Mouse (Mus musculus): ENCODE measurements around the gene 3110082J24Rik. TPM values are rescaled to one million over a fixed set of nuclear protein-coding genes. Genes with fewer than 3 reads are reported as not detected.
"Not testable (repeated sequence)": the region's sequence is repeated elsewhere in the genome, so short reads cannot be mapped to it uniquely, and the experiment has no call there.

Gene 3110082J24Rik
- total RNA-seq, 2 experiments from 2014 or later: not detected

DNA sequence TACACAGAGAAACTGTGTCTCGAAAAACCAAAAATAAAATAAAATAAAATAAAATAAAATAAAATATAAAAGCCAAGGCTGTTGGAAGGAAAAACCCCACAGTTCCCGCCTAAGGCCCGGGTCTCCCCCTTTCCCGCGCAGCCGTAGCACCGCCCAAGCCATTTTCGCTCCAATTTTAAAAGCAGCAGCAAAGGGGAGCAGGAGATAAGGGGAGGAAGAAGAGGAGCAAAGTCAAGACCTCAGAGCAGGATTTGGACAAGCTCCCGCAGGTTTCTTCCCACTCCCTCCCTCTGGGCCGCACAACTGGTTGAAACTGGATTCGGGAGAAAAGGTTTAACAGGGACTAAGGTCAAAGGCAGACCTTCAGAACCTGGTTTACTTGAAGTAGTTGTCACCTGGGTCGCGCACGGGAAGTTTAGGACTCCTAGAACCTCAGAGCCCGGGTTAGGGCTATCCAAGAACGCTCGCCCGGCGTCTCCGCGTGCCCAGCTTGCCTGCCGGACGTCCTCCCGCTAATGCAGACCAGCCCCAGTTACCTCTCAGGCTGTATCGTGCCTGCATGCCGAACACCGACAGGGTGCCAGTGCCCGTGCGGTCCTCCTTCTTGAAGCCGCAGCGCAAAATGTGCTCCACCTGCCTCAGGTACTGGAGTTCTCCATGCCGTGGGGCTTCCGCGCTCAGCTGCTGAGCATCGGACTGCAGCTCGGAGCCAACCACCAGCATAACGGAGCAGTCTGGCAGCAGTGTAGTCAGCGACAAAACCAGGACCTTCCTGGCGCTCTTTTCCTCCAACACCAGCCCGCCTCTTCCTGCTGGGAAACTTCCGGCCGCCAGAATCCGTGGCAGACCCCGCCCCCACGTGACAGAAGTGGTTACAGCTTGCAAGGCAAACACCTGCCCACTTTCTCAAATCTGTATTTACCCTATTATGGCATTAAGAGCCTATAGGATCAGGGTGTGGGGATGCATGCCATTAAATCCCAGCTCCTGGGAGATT lies 32.8 kb downstream of the 3110082J24Rik start, which contains the start of gene Tyms:
TSS of gene Tyms (minus strand) at position 793 of the 997 bp plus-strand sequence.
- DNase-seq (ENCODE audit: low spot score in 2 of 2): peak; percentile 69 to 73

DNA sequence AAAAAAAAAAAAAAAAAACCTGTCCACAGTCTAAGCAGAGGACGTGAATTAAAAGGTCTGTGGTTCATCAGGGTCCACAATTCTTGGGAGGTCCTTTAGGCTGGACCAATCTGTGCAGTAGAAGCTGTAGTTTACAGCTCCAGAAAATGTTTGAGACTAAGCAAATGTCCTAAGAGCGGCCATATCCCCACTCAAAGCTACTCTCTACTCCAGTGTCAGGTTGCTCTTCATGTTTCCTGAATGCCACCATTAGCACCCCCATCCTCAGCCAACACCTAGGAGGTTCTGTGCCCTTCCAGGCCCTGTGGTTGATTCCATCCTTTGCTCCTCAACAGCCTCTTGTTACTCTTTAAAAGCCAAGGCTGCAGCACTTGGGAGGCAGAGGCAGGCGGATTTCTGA lies 33.5 kb downstream of the 3110082J24Rik start:
- DNase-seq (ENCODE audit: low spot score in 2 of 2): no peak

DNA sequence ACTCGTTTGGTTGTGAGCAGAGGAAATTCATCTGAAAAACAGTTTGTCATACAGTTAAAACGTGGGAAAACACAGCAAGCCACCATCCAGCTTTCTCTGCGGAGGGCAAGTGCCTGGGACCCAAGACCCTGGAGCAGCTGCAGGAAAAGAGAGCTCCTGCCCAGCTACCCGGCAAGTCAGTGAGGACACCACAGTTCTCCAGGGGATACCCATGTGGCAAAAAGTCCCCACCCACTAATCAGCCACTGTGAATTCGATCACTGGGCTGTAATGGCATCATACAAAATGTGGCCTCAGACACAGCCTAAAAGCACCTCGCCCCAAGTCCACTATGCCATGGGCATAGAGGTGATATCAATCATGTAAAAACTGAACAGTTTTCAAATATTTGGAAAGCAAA lies 34.2 kb downstream of the 3110082J24Rik start:
- DNase-seq (ENCODE audit: low spot score in 2 of 2): no peak

DNA sequence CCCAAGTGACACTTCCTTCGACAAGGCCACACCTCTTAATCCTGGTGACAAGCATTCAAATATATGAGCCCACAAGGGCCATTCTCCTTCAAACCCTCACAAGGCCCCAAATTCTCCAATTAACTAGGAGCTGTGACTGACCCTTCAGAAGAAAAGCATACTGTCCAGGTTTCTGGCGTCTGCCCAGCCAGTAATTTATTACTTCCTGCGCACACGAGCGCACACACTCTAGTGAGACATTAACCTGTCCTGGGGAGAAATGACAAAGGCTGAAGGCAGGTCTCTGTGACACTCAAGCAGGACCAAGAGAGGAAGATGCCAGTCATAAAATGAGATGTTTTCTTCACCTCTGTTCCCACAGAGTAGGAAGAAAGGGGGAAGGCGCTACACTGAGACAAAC lies 38.2 kb downstream of the 3110082J24Rik start:
- no peak for DNase-seq (ENCODE audit: low spot score in 2 of 2)

DNA sequence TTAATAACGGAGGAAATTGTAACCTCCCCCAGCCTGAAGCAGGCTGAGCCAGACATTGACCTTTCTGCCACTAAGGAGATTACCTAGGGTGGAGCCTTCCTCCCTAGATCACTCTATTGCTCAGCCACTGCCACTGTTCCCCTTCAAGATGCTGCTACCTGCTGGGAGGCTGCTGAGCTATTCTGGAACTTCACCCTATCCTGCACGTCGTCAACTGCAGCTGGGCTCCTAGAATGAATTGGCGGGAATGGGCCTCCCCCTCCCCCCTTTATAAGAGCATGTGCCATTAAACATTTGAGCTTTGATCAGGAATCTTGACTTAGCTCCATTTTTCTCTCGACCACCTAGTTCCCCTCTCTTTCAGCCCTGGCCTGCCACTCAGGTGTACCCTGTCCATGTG lies 46.3 kb downstream of the 3110082J24Rik start:
- DNase-seq (ENCODE audit: low spot score in 2 of 2): not testable (repeated sequence)

DNA sequence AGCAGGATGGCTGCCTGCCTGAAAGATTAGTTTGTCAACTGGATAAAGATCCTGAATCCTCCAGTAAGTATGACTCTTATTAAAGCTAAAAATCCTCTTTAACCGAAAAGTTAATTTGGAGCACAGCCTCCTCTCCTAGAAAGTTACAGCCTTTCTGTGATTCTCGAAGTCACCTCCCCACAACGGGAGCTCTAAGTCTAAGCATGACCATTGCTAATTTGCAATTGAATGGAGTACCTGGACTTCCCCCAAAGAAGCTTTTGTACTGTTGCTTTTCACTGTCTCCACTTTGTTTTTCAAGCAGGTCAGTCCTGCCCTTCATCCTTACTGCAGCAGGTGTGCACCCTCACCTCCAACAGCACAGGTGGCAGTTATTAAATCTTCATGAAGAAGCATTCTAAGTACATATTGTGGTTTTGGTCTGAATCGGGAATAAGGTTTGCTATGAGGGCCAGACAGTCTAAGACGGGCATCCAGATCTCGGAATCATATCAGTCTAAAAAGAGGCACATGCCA lies 47.6 kb downstream of the 3110082J24Rik start:
- DNase-seq (ENCODE audit: low spot score in 2 of 2): no peak

Other genes starting within 250 kb of the 3110082J24Rik start
- not detected for gene Il6, start 93.0 kb downstream of the 3110082J24Rik start, total RNA-seq (2021)
- gene Tyms, start 32.5 kb downstream of the 3110082J24Rik start, total RNA-seq (2021): 10 to 100 TPM; 13.7 to 13.9 TPM
- gene Garem2, start 925 bp downstream of the 3110082J24Rik start, total RNA-seq (2021): not detected
- 100 to 1,000 TPM; 527 to 755 TPM for gene Hadha, start 49.1 kb upstream of the 3110082J24Rik start, total RNA-seq (2021)
- gene Hadhb, start 49.2 kb upstream of the 3110082J24Rik start, total RNA-seq (2021): 1,000 to 10,000 TPM in 1 of 2 experiments, 100 to 1,000 TPM in 1; 969 to 1,652 TPM
- not detected for gene Adgrf3, start 99.6 kb upstream of the 3110082J24Rik start, total RNA-seq (2021)
- 10 to 100 TPM; 19.2 to 21.0 TPM for gene Selenoi, start 126.5 kb upstream of the 3110082J24Rik start, total RNA-seq (2021)
- gene Drc1, start 175.3 kb upstream of the 3110082J24Rik start, total RNA-seq (2021): under 1 TPM; 0.61 to 0.66 TPM